In genomic region chr16:97763061-97763989, GRCm38 (mm10) we compare ENCODE assay signal across 8 mouse cellular contexts. TPM values are rescaled to one million over a fixed set of nuclear protein-coding genes. Genes with fewer than 3 reads are reported as not detected.
A peak's percentile ranks its signal among the peaks of the same experiment; 100 is the strongest.
DNase-seq lines count a peak whose midpoint lies in the region; ATAC-seq lines count a peak whose summit lies in the region.

TSS of gene Ripk4 (minus strand) at chr16:97763787.

- H3K36me3 ChIP-seq in lung, embryonic 16.5 days (ENCODE audit: control insufficient read depth, insufficient read depth, low read length): no peaks in the 10 kb centered on the region
- no peaks in the 10 kb centered on the region for H3K36me3 ChIP-seq in splenic B cell, adult 2 months (ENCODE audit: control insufficient read depth, insufficient read depth, low read length, poor library complexity, severe bottlenecking)

- peak within 1 kb of the TSS; percentile 65 for H3K27ac ChIP-seq in lung, embryonic 16.5 days (ENCODE audit: low read length)

- H3K4me1 ChIP-seq in lung, embryonic 16.5 days (replicated peaks; ENCODE audit: control insufficient read depth, insufficient read depth, low read length): peaks cover 19% of the 10 kb centered on the region

- peak; percentile 90 for ATAC-seq in lung, embryonic 16.5 days (ENCODE audit: low read depth)

- WGBS in lung, embryonic 16.5 days: under 1% methylated on average over 88 of the region's 88 CpGs

- H3K27me3 ChIP-seq in lung, embryonic 16.5 days (ENCODE audit: control insufficient read depth, insufficient read depth, low read depth, low read length): peaks cover 32% of the 10 kb centered on the region
- H3K27me3 ChIP-seq in splenic B cell, adult 2 months (ENCODE audit: control insufficient read depth, insufficient read depth, low read length, poor library complexity, severe bottlenecking): no peaks in the 10 kb centered on the region; the same call in 1 of the 2 replicates

- H3K9ac ChIP-seq in lung, embryonic 16.5 days (ENCODE audit: low read length): peak within 1 kb of the TSS; percentile 70

- H3K4me2 ChIP-seq in lung, embryonic 16.5 days (ENCODE audit: low read depth, low read length): peak within 1 kb of the TSS; percentile 63

- H3K9me3 ChIP-seq in lung, embryonic 16.5 days (ENCODE audit: control insufficient read depth, low read length): no peaks in the 10 kb centered on the region

- DNase-seq in CD4-positive, CD25-positive, alpha-beta regulatory T cell, adult 2 months (ENCODE audit: low read depth, low spot score): peak; percentile 58
- DNase-seq in R1 (ENCODE audit: low read depth, low spot score): peak; percentile 86
- peak; percentile 21 for DNase-seq in forelimb bud, embryonic 11.5 days (ENCODE audit: low read depth, low spot score)
- peak; percentile 83 for DNase-seq in kidney, adult 9 months
- peak; percentile 48 for DNase-seq in splenic B cell, adult 2 months (ENCODE audit: low read depth, low spot score)
- no peak for DNase-seq in left cerebral cortex, adult 9 months (ENCODE audit: low spot score in 2 of 2)
- no peak for DNase-seq in layer of hippocampus, adult 9-11 months

- peak within 1 kb of the TSS; percentile 61 for H3K4me3 ChIP-seq in lung, embryonic 16.5 days (ENCODE audit: low read length)

RNA-seq across cellular contexts. Expression of gene Ripk4, which starts in this region (rescaled TPM):
- 18.0 and 18.7 TPM in 2 replicates for polyA plus RNA-seq in lung, embryonic 16.5 days (2015; fragmentation: Nextera tagmentation; extraction: Ambion mirVana)

Comparison
In these comparisons a context has a peak if more than half of its experiments do, and no peak if none do; other contexts are left out.
1. DNase-seq: peak in CD4-positive, CD25-positive, alpha-beta regulatory T cell, adult 2 months (single experiment), R1 (single experiment), forelimb bud, embryonic 11.5 days (single experiment), kidney, adult 9 months (single experiment) and splenic B cell, adult 2 months (single experiment); none in left cerebral cortex, adult 9 months (0 of 2) and layer of hippocampus, adult 9-11 months (single experiment).